Mouse (Mus musculus) E14TG2a.4 (cell line): Measurements from ENCODE around the gene Gramd1a.

Experiments used
- CTCF ChIP-seq: conservative IDR thresholded peaks from 2 replicates; pipeline ENCODE4 v1.5.1; 2014; ENCODE audit warnings: low read length
- NANOG ChIP-seq: IDR thresholded peaks from 2 replicates; pipeline ENCODE4 v1.6.1; 2014; ENCODE audit warnings: borderline replicate concordance, low read length, mixed read lengths
- POU5F1 ChIP-seq: IDR thresholded peaks from 2 replicates; pipeline ENCODE4 v1.6.1; 2014; ENCODE audit warnings: low read length, borderline replicate concordance

DNA sequence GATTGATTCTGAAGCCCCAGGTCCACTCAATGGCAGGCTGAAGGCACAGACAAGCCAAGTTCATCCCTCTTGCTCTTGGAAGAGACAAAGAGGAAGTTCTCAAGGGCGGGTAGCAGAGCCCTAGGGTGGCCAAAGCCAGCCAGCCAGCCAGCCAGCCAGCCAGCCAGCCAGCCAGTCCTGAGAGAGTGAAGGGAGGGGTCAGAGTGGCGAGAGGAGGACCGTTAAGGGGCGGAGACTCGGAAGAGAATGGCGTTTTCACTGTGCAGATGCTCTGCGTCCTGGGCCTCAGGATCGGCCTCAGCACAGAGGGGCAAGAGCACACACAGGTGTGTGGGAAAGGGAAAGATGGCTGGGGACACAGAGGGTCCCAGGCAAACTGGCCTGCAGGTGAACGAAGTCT, 6.9 kb downstream of the Gramd1a start:
- TF ChIP-seq CTCF (no peak), POU5F1 (no peak), NANOG (no peak)
